Mouse (Mus musculus): ENCODE data around the gene Spock1. TPM values are rescaled to one million over a fixed set of nuclear protein-coding genes. Genes with fewer than 3 reads are reported as not detected.

Gene Spock1
- polyA plus RNA-seq, 1 experiment from 2014 or later = 0.12 TPM

DNA sequence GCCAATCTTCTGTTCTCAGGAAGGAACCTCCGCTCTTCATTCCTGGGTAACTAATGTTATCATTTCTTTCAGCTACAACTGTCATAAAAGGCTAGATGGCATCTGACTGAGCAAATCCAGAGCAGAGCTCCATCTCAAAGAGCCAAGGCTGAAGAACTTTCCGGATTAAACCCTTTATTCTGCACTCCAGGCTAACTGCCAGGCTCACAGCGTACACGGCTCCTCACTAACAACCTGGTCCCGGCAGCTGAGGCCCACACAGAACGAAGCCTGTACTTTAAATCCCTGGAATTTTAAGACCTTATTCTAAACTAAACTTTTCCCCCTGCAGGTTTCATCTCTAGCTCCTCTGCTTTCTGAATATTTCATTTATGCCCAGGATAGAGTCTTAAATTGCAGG lies 166.9 kb downstream of the Spock1 start:
- H3K27me3 ChIP-seq (ENCODE audit: control insufficient read depth, insufficient read depth, low read depth, low read length) = no peaks in the 10 kb centered on the region
- no peaks in the 10 kb centered on the region for H3K36me3 ChIP-seq (ENCODE audit: control insufficient read depth, insufficient read depth)
- H3K4me2 ChIP-seq (ENCODE audit: low read depth, low read length) = no peak overlapping the region
- H3K4me1 ChIP-seq (ENCODE audit: control insufficient read depth, low read depth, low read length) = no peaks in the 10 kb centered on the region
- H3K4me3 ChIP-seq (ENCODE audit: low read depth, low read length) = no peak overlapping the region
- 68% methylated on average over 6 of the region's 6 CpGs for WGBS (ENCODE audit: insufficient replicate concordance)
- H3K27ac ChIP-seq (ENCODE audit: low read length) = no peak overlapping the region
- no peak for ATAC-seq (ENCODE audit: low read depth)
- H3K9me3 ChIP-seq (replicated peaks; ENCODE audit: control insufficient read depth, low read length) = no peaks in the 10 kb centered on the region
- H3K9ac ChIP-seq (ENCODE audit: low read depth, low read length) = no peak overlapping the region

DNA sequence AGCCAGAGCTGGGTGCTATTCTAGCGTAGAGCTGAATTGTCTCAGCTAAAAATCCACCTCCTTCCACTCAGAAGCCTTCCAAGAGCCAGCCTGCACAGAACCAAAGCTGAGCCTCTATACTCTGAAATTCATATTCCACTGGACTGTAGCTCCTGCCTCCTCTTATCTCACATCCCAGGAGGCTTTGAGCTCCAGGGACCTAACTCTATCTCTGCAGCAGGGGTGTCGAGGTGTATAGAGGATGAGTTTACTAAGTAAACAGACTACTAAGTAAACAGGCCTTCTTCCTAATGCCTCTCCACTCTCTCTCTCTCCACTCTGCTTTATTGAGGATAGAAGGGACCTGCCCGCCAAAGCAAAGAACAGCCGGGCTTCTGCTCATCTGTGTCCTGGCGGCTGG lies 167.7 kb downstream of the Spock1 start:
- H3K4me3 ChIP-seq (ENCODE audit: low read depth, low read length) = no peak overlapping the region
- no peaks in the 10 kb centered on the region for H3K27me3 ChIP-seq (ENCODE audit: control insufficient read depth, insufficient read depth, low read depth, low read length)
- no peak overlapping the region for H3K4me2 ChIP-seq (ENCODE audit: low read depth, low read length)
- no peak overlapping the region for H3K27ac ChIP-seq (ENCODE audit: low read length)
- no peaks in the 10 kb centered on the region for H3K9me3 ChIP-seq (replicated peaks; ENCODE audit: control insufficient read depth, low read length)
- ATAC-seq (ENCODE audit: low read depth) = peak; percentile 66
- H3K9ac ChIP-seq (ENCODE audit: low read depth, low read length) = no peak overlapping the region
- WGBS (ENCODE audit: insufficient replicate concordance) = 37% methylated on average over 5 of the region's 5 CpGs
- no peaks in the 10 kb centered on the region for H3K36me3 ChIP-seq (ENCODE audit: control insufficient read depth, insufficient read depth)
- H3K4me1 ChIP-seq (ENCODE audit: control insufficient read depth, low read depth, low read length) = no peaks in the 10 kb centered on the region

DNA sequence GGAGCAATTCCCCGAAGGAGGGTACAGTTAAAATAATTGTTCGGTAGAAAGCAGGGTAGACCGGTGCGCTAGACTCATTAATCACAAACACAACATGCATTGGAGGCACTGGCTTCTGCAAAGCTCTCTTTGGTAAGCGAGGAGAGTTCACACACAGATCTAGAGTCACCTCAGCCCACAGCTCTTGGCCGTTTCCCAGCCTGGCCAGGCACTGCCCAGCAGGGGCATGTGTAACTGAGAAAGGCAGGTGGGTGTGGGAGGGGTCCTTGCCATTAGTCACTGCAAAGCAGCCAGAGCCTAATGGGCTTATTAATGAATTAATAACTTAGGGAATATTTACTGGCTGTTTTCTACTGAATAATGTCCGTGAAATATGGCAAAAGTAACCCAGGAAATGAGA lies 172.1 kb downstream of the Spock1 start:
- Histone ChIP-seq H3K36me3 (ENCODE audit: control insufficient read depth, insufficient read depth) (no peaks in the 10 kb centered on the region), H3K9me3 (replicated peaks; ENCODE audit: control insufficient read depth, low read length) (no peaks in the 10 kb centered on the region), H3K27ac (ENCODE audit: low read length) (no peak overlapping the region), H3K4me1 (ENCODE audit: control insufficient read depth, low read depth, low read length) (no peaks in the 10 kb centered on the region), H3K4me3 (ENCODE audit: low read depth, low read length) (no peak overlapping the region), H3K4me2 (ENCODE audit: low read depth, low read length) (no peak overlapping the region), H3K9ac (ENCODE audit: low read depth, low read length) (no peak overlapping the region), H3K27me3 (ENCODE audit: control insufficient read depth, insufficient read depth, low read depth, low read length) (no peaks in the 10 kb centered on the region)
- WGBS (ENCODE audit: insufficient replicate concordance) = 68% methylated on average over 7 of the region's 7 CpGs
- no peak for ATAC-seq (ENCODE audit: low read depth)

DNA sequence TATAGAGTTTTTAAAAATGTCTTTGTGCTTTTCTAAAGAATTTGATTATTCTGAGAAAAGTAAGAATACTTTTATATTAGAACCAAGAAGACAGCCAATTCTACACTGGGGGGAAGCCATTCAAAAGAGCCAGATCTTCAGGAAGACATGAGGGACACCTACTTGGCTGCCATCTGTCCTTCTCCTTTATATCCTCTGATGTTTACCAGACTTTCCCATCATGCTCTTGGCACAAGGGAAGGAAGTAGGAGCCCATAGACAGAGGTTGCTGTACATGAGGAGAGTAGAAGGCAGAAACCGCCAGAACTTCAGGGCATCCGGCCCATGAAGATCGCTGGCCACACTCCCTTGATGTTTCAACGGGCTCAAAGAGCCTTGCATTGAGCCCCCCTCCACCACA lies 173.6 kb downstream of the Spock1 start:
- H3K27me3 ChIP-seq (ENCODE audit: control insufficient read depth, insufficient read depth, low read depth, low read length) = no peaks in the 10 kb centered on the region
- H3K36me3 ChIP-seq (ENCODE audit: control insufficient read depth, insufficient read depth) = no peaks in the 10 kb centered on the region
- no peak overlapping the region for H3K27ac ChIP-seq (ENCODE audit: low read length)
- no peak for ATAC-seq (ENCODE audit: low read depth)
- no peaks in the 10 kb centered on the region for H3K4me1 ChIP-seq (ENCODE audit: control insufficient read depth, low read depth, low read length)
- H3K4me2 ChIP-seq (ENCODE audit: low read depth, low read length) = no peak overlapping the region
- no peaks in the 10 kb centered on the region for H3K9me3 ChIP-seq (replicated peaks; ENCODE audit: control insufficient read depth, low read length)
- no peak overlapping the region for H3K9ac ChIP-seq (ENCODE audit: low read depth, low read length)
- no peak overlapping the region for H3K4me3 ChIP-seq (ENCODE audit: low read depth, low read length)
- WGBS (ENCODE audit: insufficient replicate concordance) = 68% methylated on average over 4 of the region's 4 CpGs

DNA sequence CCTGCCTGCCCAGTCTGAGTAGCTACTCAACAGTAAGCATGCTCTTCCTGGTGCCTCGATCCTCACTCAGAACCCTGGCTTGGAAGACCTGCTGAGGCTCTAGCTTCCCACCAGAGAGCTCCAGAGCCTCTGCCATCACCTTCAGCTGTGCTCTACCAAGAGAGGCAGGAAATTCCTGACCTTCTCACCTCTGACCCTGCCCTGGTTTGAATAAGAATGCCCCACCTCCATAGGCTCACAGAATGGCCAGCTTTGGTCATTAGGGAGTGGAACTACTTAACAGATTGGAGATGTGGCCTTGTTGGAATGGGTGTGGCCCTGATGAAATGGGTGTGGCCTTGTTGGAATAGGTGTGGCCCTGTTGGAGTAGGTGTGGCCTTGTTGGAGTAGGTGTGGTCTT lies 174.6 kb downstream of the Spock1 start:
- WGBS (ENCODE audit: insufficient replicate concordance) = 45% methylated on average over 1 of the region's 1 CpGs

DNA sequence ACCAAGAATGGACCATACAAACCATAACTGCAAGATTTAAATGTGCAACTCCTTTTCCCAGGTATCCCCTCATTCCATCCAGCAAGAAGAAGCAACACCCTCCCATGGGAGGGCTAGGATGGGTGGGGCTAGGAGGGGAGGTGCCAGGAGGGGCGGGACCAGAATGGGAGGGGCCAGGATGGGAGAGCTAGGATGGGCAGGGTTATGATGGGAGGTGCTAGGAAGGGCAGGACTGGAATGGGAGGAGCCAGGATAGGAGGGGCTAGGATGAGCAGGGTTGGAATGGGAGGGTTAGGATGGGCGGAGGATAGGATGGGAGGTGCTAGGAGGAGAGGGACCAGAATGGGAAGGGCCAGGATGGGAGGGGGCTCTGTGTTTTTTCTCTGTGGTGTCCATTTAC lies 175.9 kb downstream of the Spock1 start:
- Histone ChIP-seq H3K27me3 (ENCODE audit: control insufficient read depth, insufficient read depth, low read depth, low read length) (no peaks in the 10 kb centered on the region), H3K27ac (ENCODE audit: low read length) (no peak overlapping the region), H3K9me3 (replicated peaks; ENCODE audit: control insufficient read depth, low read length) (no peaks in the 10 kb centered on the region), H3K4me3 (ENCODE audit: low read depth, low read length) (no peak overlapping the region), H3K4me1 (ENCODE audit: control insufficient read depth, low read depth, low read length) (no peaks in the 10 kb centered on the region), H3K4me2 (ENCODE audit: low read depth, low read length) (no peak overlapping the region), H3K9ac (ENCODE audit: low read depth, low read length) (no peak overlapping the region), H3K36me3 (ENCODE audit: control insufficient read depth, insufficient read depth) (no peaks in the 10 kb centered on the region)
- ATAC-seq (ENCODE audit: low read depth) = no peak
- 51% methylated on average over 2 of the region's 2 CpGs for WGBS (ENCODE audit: insufficient replicate concordance)

More for the DNA sequence above, 174.6 kb downstream of the Spock1 start:
- no peak for ATAC-seq (ENCODE audit: low read depth)
- Histone ChIP-seq H3K36me3 (ENCODE audit: control insufficient read depth, insufficient read depth) (no peaks in the 10 kb centered on the region), H3K9ac (ENCODE audit: low read depth, low read length) (no peak overlapping the region), H3K4me2 (ENCODE audit: low read depth, low read length) (no peak overlapping the region), H3K27ac (ENCODE audit: low read length) (no peak overlapping the region), H3K4me3 (ENCODE audit: low read depth, low read length) (no peak overlapping the region), H3K27me3 (ENCODE audit: control insufficient read depth, insufficient read depth, low read depth, low read length) (no peaks in the 10 kb centered on the region), H3K9me3 (replicated peaks; ENCODE audit: control insufficient read depth, low read length) (no peaks in the 10 kb centered on the region), H3K4me1 (ENCODE audit: control insufficient read depth, low read depth, low read length) (no peaks in the 10 kb centered on the region)

DNA sequence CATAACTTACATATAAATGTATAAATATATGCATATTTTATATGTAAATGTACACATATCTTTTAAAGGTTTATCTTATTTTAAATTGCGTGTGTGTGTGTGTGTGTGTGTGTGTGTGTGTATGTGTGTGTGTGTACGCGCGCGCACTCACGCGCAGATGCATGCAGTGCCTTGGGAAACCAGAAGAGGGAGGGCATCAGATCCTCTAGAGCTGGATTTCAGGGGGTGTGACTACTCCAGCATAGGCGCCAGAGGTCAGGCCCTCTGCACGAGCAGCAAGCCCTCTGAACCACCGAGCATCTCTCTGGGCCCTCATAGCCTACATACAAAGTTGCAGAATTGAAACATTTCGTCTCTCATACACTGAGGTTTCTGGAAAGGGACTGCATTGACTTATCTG lies 180.4 kb downstream of the Spock1 start:
- Histone ChIP-seq H3K4me3 (ENCODE audit: low read depth, low read length) (no peak overlapping the region), H3K27ac (ENCODE audit: low read length) (no peak overlapping the region), H3K9ac (ENCODE audit: low read depth, low read length) (no peak overlapping the region), H3K4me2 (ENCODE audit: low read depth, low read length) (no peak overlapping the region), H3K9me3 (replicated peaks; ENCODE audit: control insufficient read depth, low read length) (no peaks in the 10 kb centered on the region), H3K27me3 (ENCODE audit: control insufficient read depth, insufficient read depth, low read depth, low read length) (no peaks in the 10 kb centered on the region), H3K36me3 (ENCODE audit: control insufficient read depth, insufficient read depth) (no peaks in the 10 kb centered on the region), H3K4me1 (ENCODE audit: control insufficient read depth, low read depth, low read length) (no peaks in the 10 kb centered on the region)
- no peak for ATAC-seq (ENCODE audit: low read depth)
- 81% methylated on average over 11 of the region's 11 CpGs for WGBS (ENCODE audit: insufficient replicate concordance)

DNA sequence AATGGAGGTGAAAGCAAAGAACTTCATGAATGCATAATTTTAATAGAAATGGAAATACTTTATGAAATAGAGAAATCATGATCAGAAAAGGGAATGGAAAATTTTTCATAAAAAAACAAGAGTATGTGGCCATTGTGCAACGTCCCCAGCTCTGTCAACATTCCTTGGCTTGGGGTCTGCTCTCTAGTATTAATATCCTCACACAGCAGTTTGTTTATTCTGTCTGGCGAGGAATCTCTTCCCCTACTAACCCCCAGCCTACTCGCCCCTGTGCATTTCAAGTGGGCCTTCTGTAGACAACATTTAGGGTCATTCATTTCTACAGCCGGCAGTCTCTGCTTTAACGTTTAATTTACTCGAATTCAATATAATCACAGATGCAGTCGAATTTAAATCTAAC lies 181.5 kb downstream of the Spock1 start:
- 61% methylated on average over 7 of the region's 7 CpGs for WGBS (ENCODE audit: insufficient replicate concordance)
- Histone ChIP-seq H3K27me3 (ENCODE audit: control insufficient read depth, insufficient read depth, low read depth, low read length) (no peaks in the 10 kb centered on the region), H3K36me3 (ENCODE audit: control insufficient read depth, insufficient read depth) (no peaks in the 10 kb centered on the region), H3K4me1 (ENCODE audit: control insufficient read depth, low read depth, low read length) (no peaks in the 10 kb centered on the region), H3K9ac (ENCODE audit: low read depth, low read length) (no peak overlapping the region), H3K9me3 (replicated peaks; ENCODE audit: control insufficient read depth, low read length) (no peaks in the 10 kb centered on the region), H3K27ac (ENCODE audit: low read length) (no peak overlapping the region), H3K4me2 (ENCODE audit: low read depth, low read length) (no peak overlapping the region), H3K4me3 (ENCODE audit: low read depth, low read length) (no peak overlapping the region)
- no peak for ATAC-seq (ENCODE audit: low read depth)

DNA sequence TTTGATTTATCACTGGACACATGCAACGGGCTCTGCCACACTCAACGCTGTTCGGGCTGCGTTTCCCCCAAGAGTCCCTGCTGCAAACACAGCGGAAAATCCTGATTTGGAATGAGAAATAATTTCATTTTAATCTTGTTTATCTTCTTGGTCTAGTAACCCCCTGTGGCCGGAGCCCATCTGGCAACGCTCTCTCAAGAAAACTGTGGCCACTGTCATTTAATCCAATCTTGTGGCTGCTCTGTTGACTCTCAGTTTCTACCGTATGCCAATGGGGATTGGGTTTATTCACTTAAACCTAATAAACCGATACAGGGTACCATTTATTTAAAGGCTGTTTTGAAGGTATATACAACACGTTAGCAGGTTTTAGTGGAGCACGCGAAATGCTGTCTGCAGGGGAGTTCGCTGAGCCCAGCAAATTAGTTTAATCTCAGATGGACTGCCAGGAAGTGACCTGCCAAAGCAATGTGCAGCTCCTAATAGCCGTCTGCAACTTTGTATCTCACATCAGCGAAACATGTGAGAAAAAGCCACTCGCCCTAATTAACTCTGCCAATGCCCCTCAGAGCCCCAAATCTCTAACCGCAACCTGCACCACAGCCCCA lies 185.7 kb downstream of the Spock1 start:
- no peak overlapping the region for H3K27ac ChIP-seq (ENCODE audit: low read length)
- H3K4me2 ChIP-seq (ENCODE audit: low read depth, low read length) = no peak overlapping the region
- H3K36me3 ChIP-seq (ENCODE audit: control insufficient read depth, insufficient read depth) = no peaks in the 10 kb centered on the region
- ATAC-seq (ENCODE audit: low read depth) = no peak
- 71% methylated on average over 17 of the region's 17 CpGs for whole genome bisulfite sequencing (ENCODE audit: insufficient replicate concordance)
- H3K9me3 ChIP-seq (replicated peaks; ENCODE audit: control insufficient read depth, low read length) = no peaks in the 10 kb centered on the region
- H3K27me3 ChIP-seq (ENCODE audit: control insufficient read depth, insufficient read depth, low read depth, low read length) = no peaks in the 10 kb centered on the region
- no peak overlapping the region for H3K9ac ChIP-seq (ENCODE audit: low read depth, low read length)
- H3K4me3 ChIP-seq (ENCODE audit: low read depth, low read length) = no peak overlapping the region
- H3K4me1 ChIP-seq (ENCODE audit: control insufficient read depth, low read depth, low read length) = no peaks in the 10 kb centered on the region
